Mouse (Mus musculus) heart, adult 18-20 months (tissue): ENCODE data around the gene Ppil4. TPM values are rescaled to one million over a fixed set of nuclear protein-coding genes. Genes with fewer than 3 reads are reported as not detected.

ENCODE experiments used
- DNase-seq, 2 experiments: peaks; one replicate each; pipeline ENCODE4 v3.0.0; 2021 to 2022; ENCODE audit warnings: mixed read lengths in 1 of 2
- microRNA-seq, 2 experiments: library from miRNA; unstranded; fragments of <30 nt; microRNA quantifications; one replicate each; pipeline ENCODE4 v1.2.0; 2022
- total RNA-seq, 2 experiments: library from RNA; stranded (reverse); gene quantifications; 2 replicates each; pipeline ENCODE4 v1.2.3; 2021

Ppil4 gene
- total RNA-seq, 2 experiments from 2014 or later, result 11.7 to 15.0 TPM

GRCm38 (mm10) chr10:7861259-7861936 lies 68.7 kb downstream of the Ppil4 start:
- DNase-seq, result no peak

GRCm38 (mm10) chr10:7861937-7862657 lies 69.4 kb downstream of the Ppil4 start:
- DNase-seq, result no peak

DNA sequence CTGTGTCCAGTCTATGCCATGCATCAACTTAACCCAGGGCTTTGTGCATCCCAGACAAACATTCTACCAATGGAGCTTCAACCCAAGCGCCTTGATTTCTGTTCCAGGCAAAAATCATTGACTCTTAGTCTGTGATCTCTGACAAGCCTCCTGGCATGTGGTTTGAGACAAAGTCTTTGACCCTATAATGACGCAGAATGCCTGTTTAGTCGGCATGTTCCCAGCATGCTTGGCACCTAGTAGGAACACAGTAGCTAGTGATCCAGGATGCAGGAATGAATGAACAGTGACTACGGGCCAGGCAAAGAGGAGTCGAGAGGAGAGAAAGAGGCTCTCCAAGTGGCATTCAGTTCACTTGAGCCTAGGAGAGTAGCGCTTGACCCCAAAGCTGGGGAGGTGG lies 70.7 kb downstream of the Ppil4 start:
- no peak for DNase-seq

GRCm38 (mm10) chr10:7864184-7864583 lies 71.5 kb downstream of the Ppil4 start:
- peak in 1 of 2 experiments; percentile 29 for DNase-seq

DNA sequence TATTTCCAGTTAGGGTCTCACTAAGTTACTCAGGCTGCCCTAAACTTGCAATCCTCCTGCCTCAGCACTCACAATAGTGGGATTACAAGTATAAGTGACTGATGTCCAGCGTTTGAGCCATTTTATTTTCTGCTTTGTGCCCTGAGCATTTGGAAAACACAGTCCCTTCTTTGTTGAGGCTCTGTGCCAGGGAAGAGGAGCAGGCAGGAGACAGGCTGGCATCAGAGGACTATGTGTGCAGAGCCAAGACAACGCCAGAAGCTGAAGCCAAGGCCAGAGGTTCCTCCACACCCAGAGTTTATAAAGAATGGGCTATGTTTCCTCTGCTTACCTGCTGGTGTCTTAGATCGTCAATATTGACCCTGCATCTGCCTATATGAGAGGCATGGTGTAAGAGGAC lies 72.1 kb downstream of the Ppil4 start:
- DNase-seq, result no peak

DNA sequence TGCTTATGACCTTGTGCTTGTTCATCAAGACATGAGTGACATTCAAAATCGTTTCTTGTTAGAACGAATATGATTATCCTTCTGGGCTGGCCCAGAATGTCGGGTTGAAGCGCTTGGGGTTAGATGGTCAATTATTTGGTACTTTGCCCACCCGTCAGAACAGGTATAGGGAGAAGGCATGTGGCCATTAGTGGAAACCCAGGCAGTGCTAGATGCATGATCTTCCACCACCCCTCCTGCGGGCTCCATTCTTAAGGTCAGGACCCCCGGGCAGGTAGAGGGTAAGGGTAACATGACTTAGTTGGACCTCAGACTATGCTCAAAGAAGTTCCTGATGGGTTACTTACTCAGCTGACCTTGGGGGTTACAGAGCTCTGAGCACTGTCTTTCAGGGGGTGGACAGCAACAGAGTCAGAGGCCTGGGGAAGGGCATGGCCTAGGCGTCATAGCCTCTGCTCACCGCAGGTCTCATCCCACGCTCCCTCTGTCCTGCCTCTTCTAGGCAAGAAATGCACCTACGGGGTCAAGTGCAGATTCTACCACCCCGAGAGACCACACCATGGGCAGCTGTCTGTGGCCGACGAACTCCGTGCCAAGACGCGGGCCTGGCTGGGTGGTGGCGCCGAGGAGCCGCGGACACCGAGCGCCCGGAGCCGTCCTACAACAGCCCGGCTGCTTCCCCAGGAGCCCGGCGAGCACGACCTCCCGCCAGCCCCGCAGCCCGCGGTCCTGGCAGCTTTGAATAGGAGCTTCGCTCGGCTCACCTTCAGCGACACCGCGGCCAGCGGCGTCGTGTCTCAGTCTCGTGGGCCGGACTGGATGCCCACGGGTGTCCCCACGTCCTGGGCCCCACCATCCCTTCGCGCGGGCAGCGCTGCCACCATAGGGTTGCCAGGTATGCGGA lies 74.3 kb downstream of the Ppil4 start:
- peak in 1 of 2 experiments; percentile 25 for DNase-seq

DNA sequence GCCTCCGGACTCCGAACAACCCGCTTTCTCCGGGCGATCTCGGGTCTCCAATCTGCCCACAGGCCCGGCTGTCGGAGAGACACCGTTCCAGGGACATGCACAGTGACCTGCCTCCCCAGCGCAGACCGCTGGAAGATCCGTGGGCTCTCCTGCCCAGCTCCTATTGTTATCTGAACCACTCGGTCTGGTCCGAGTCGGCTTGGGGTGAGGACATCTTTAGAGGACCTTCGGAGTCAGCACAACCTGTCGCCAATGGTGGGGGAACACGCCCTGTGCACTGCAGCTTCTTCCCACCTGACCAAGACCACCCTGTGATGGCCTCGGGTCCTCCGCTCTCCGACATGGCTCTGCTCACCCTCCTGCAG lies 75.0 kb downstream of the Ppil4 start:
- DNase-seq, result no peak

DNA sequence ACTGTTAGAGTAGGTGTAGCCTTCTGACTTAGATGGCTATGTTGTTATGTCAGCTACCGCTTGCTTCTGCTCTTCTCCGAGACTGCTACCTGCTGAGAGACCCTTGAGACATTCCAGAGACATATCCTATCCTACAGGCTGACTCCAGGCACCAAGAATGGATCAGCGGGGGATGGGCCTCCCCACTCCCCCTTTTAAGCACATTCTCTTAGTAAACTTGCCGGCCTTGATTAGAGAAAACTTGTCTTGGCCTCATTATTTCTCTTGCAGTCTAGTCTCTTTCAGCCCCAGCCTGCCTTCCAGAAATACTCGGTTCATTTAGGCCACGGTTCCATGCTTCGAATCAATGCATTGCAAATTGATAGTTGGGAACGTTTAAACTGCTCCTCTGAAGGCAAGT lies 77.1 kb downstream of the Ppil4 start:
- no peak for DNase-seq

GRCm38 (mm10) chr10:7870571-7871315 lies 78.1 kb downstream of the Ppil4 start:
- peak; percentile 16 to 41 for DNase-seq

- no peak for DNase-seq
These were observed 78.8 kb downstream of the Ppil4 start for GRCm38 (mm10) chr10:7871381-7872020.

Small RNAs within 50 kb of the gene (microRNA-seq; reads per million reads assigned to microRNA genes)
- gene Mir5104, result 0.81 to 2.7 reads per million in 2 experiments

Other genes with a start within 250 kb of the Ppil4 start
- 1 to 10 TPM; 2.9 TPM for gene Lrp11, start 203.1 kb upstream of the Ppil4 start, total RNA-seq
- 1 to 10 TPM; 6.7 to 7.3 TPM for gene Nup43, start 125.4 kb upstream of the Ppil4 start, total RNA-seq
- 100 to 1,000 TPM in 1 of 2 experiments, 10 to 100 TPM in 1; 95.5 to 103 TPM for gene Pcmt1, start 111.8 kb upstream of the Ppil4 start, total RNA-seq
- gene Lats1, start 111.7 kb upstream of the Ppil4 start, total RNA-seq, result 10 to 100 TPM in 1 of 2 experiments, 1 to 10 TPM in 1; 8.8 to 11.6 TPM
- gene Katna1, start 66.9 kb upstream of the Ppil4 start, total RNA-seq, result 10 to 100 TPM; 13.1 to 13.2 TPM
- 100 to 1,000 TPM in 1 of 2 experiments, 10 to 100 TPM in 1; 91.2 to 103 TPM for gene Ginm1, start 67 bp upstream of the Ppil4 start, total RNA-seq
- 1 to 10 TPM in 1 of 2 experiments, under 1 TPM in 1; 0.15 to 1.0 TPM for gene Zc3h12d, start 39.6 kb downstream of the Ppil4 start, total RNA-seq
- gene Tab2, start 163.3 kb downstream of the Ppil4 start, total RNA-seq, result 10 to 100 TPM; 44.5 to 52.9 TPM